Mouse (Mus musculus): Measurements from ENCODE around the gene Tmem258. TPM values are rescaled to one million over a fixed set of nuclear protein-coding genes. Genes with fewer than 3 reads are reported as not detected.

Gene Tmem258
- polyA plus RNA-seq, 1 experiment = 135 TPM

- DNase-seq = no peak
- 81% methylated on average over 4 of the region's 4 CpGs for WGBS
- TF ChIP-seq POLR2A (IDR thresholded peaks at IDR 0.05; ENCODE audit: low read depth, low read length) (no peak), CTCF (conservative IDR thresholded peaks at IDR 0.05; ENCODE audit: insufficient read depth, insufficient read length, low read depth, low read length) (no peak)
- no peaks in the 10 kb centered on the region for H3K36me3 ChIP-seq (ENCODE audit: control insufficient read depth, insufficient read depth, low read length)
- 0 out of 2 replicates have a peak, but pooled peaks cover 3% of the 10 kb centered on the region for H3K4me1 ChIP-seq (ENCODE audit: control insufficient read depth, insufficient read depth, low read length)
- H3K27ac ChIP-seq (ENCODE audit: insufficient read depth, low read depth, low read length) = no peak overlapping the region
- H3K4me3 ChIP-seq (ENCODE audit: insufficient read depth, low read depth, low read length) = no peak overlapping the region
- no peaks in the 10 kb centered on the region for H3K27me3 ChIP-seq (replicated peaks; ENCODE audit: control insufficient read depth, insufficient read depth, low read length)
Measured at GRCm38 (mm10) chr19:10174956-10175355, 28.9 kb upstream of the Tmem258 start.

- no peak for DNase-seq
- WGBS = 64% methylated on average over 1 of the region's 1 CpGs
- Histone ChIP-seq H3K4me1 (ENCODE audit: control insufficient read depth, insufficient read depth, low read length) (no peaks in the 10 kb centered on the region), H3K27ac (ENCODE audit: insufficient read depth, low read depth, low read length) (no peak overlapping the region), H3K27me3 (replicated peaks; ENCODE audit: control insufficient read depth, insufficient read depth, low read length) (no peaks in the 10 kb centered on the region), H3K36me3 (ENCODE audit: control insufficient read depth, insufficient read depth, low read length) (no peaks in the 10 kb centered on the region), H3K4me3 (ENCODE audit: insufficient read depth, low read depth, low read length) (no peak overlapping the region)
- TF ChIP-seq CTCF (conservative IDR thresholded peaks at IDR 0.05; ENCODE audit: insufficient read depth, insufficient read length, low read depth, low read length) (no peak), POLR2A (IDR thresholded peaks at IDR 0.05; ENCODE audit: low read depth, low read length) (no peak)
Measured at GRCm38 (mm10) chr19:10176477-10176876, 27.3 kb upstream of the Tmem258 start.

- TF ChIP-seq POLR2A (IDR thresholded peaks at IDR 0.05; ENCODE audit: low read depth, low read length) = no peak
- no peak for TF ChIP-seq CTCF (conservative IDR thresholded peaks at IDR 0.05; ENCODE audit: insufficient read depth, insufficient read length, low read depth, low read length)
- no peak overlapping the region for H3K27ac ChIP-seq (ENCODE audit: insufficient read depth, low read depth, low read length)
- no peaks in the 10 kb centered on the region for H3K4me1 ChIP-seq (ENCODE audit: control insufficient read depth, insufficient read depth, low read length)
- H3K27me3 ChIP-seq (replicated peaks; ENCODE audit: control insufficient read depth, insufficient read depth, low read length) = no peaks in the 10 kb centered on the region
- no peak overlapping the region for H3K4me3 ChIP-seq (ENCODE audit: insufficient read depth, low read depth, low read length)
- DNase-seq = peak; percentile 47
- 40% methylated on average over 7 of the region's 7 CpGs for WGBS
- H3K36me3 ChIP-seq (ENCODE audit: control insufficient read depth, insufficient read depth, low read length) = no peaks in the 10 kb centered on the region
Measured at GRCm38 (mm10) chr19:10176941-10177372, 26.9 kb upstream of the Tmem258 start.

- peaks cover 3% of the 10 kb centered on the region; the same call in 1 of the 2 replicates for H3K4me1 ChIP-seq (ENCODE audit: control insufficient read depth, insufficient read depth, low read length)
- WGBS = 95% methylated on average over 7 of the region's 7 CpGs
- no peak overlapping the region for H3K27ac ChIP-seq (ENCODE audit: insufficient read depth, low read depth, low read length)
- no peak for DNase-seq
- no peaks in the 10 kb centered on the region for H3K36me3 ChIP-seq (ENCODE audit: control insufficient read depth, insufficient read depth, low read length)
- TF ChIP-seq POLR2A (IDR thresholded peaks at IDR 0.05; ENCODE audit: low read depth, low read length) (no peak), CTCF (conservative IDR thresholded peaks at IDR 0.05; ENCODE audit: insufficient read depth, insufficient read length, low read depth, low read length) (no peak)
- H3K4me3 ChIP-seq (ENCODE audit: insufficient read depth, low read depth, low read length) = no peak overlapping the region
- no peaks in the 10 kb centered on the region for H3K27me3 ChIP-seq (replicated peaks; ENCODE audit: control insufficient read depth, insufficient read depth, low read length)
Measured at GRCm38 (mm10) chr19:10181225-10181624, 22.6 kb upstream of the Tmem258 start.

GRCm38 (mm10) chr19:10182142-10182541, 21.7 kb upstream of the Tmem258 start:
- no peaks in the 10 kb centered on the region for H3K36me3 ChIP-seq (ENCODE audit: control insufficient read depth, insufficient read depth, low read length)
- WGBS = 30% methylated on average over 7 of the region's 7 CpGs
- TF ChIP-seq POLR2A (IDR thresholded peaks at IDR 0.05; ENCODE audit: low read depth, low read length) (no peak), CTCF (conservative IDR thresholded peaks at IDR 0.05; ENCODE audit: insufficient read depth, insufficient read length, low read depth, low read length) (no peak)
- peaks cover 3% of the 10 kb centered on the region; the same call in 1 of the 2 replicates for H3K4me1 ChIP-seq (ENCODE audit: control insufficient read depth, insufficient read depth, low read length)
- peak overlapping the region; percentile 21; the same call in 1 of the 2 replicates for H3K27ac ChIP-seq (ENCODE audit: insufficient read depth, low read depth, low read length)
- DNase-seq = no peak
- peak overlapping the region; percentile 72 for H3K4me3 ChIP-seq (ENCODE audit: insufficient read depth, low read depth, low read length)
- H3K27me3 ChIP-seq (replicated peaks; ENCODE audit: control insufficient read depth, insufficient read depth, low read length) = no peaks in the 10 kb centered on the region

- Histone ChIP-seq H3K36me3 (ENCODE audit: control insufficient read depth, insufficient read depth, low read length) (no peaks in the 10 kb centered on the region), H3K4me1 (ENCODE audit: control insufficient read depth, insufficient read depth, low read length) (peaks cover 4% of the 10 kb centered on the region; the same call in 1 of the 2 replicates), H3K4me3 (ENCODE audit: insufficient read depth, low read depth, low read length) (peak within 1 kb of the TSS; percentile 72), H3K27me3 (replicated peaks; ENCODE audit: control insufficient read depth, insufficient read depth, low read length) (no peaks in the 10 kb centered on the region), H3K27ac (ENCODE audit: insufficient read depth, low read depth, low read length) (peak within 1 kb of the TSS; percentile 54)
- TF ChIP-seq CTCF (conservative IDR thresholded peaks at IDR 0.05; ENCODE audit: insufficient read depth, insufficient read length, low read depth, low read length) (peak; percentile 59), POLR2A (IDR thresholded peaks at IDR 0.05; ENCODE audit: low read depth, low read length) (no peak)
- DNase-seq = peak; percentile 96
- under 1% methylated on average over 70 of the region's 70 CpGs for WGBS
Measured at GRCm38 (mm10) chr19:10182670-10183298, 21.0 kb upstream of the Tmem258 start, which contains the start of gene Fads1. Gene Fads1, plus strand, starts transcription at chr19:10182888.

- TF ChIP-seq CTCF (conservative IDR thresholded peaks at IDR 0.05; ENCODE audit: insufficient read depth, insufficient read length, low read depth, low read length) = no peak
- no peak for TF ChIP-seq POLR2A (IDR thresholded peaks at IDR 0.05; ENCODE audit: low read depth, low read length)
- Histone ChIP-seq H3K27ac (ENCODE audit: insufficient read depth, low read depth, low read length) (peak overlapping the region; percentile 54), H3K27me3 (replicated peaks; ENCODE audit: control insufficient read depth, insufficient read depth, low read length) (no peaks in the 10 kb centered on the region), H3K4me3 (ENCODE audit: insufficient read depth, low read depth, low read length) (peak overlapping the region; percentile 72), H3K4me1 (ENCODE audit: control insufficient read depth, insufficient read depth, low read length) (peaks cover 9% of the 10 kb centered on the region), H3K36me3 (ENCODE audit: control insufficient read depth, insufficient read depth, low read length) (no peaks in the 10 kb centered on the region)
- peak; percentile 84 for DNase-seq
- 5% methylated on average over 35 of the region's 35 CpGs for WGBS
Measured at GRCm38 (mm10) chr19:10183299-10183983, 20.4 kb upstream of the Tmem258 start.
